Mouse (Mus musculus): ENCODE results near the gene Scap. TPM values are rescaled to one million over a fixed set of nuclear protein-coding genes. Genes with fewer than 3 reads are reported as not detected.
"Not testable (repeated sequence)": the region's sequence is repeated elsewhere in the genome, so short reads cannot be mapped to it uniquely, and the experiment has no call there.

Gene Scap
- polyA plus RNA-seq, 1 experiment, result 13.3 TPM

- Histone ChIP-seq H3K4me1 (ENCODE audit: control insufficient read depth, insufficient read depth, low read length) (peaks cover 7% of the 10 kb centered on the region), H3K27ac (ENCODE audit: control insufficient read depth, insufficient read depth, low read depth, low read length) (no peak overlapping the region), H3K4me3 (ENCODE audit: control insufficient read depth, low read depth, low read length) (peak overlapping the region; percentile 62), H3K27me3 (ENCODE audit: control insufficient read depth, insufficient read depth, low read length) (no peaks in the 10 kb centered on the region), H3K36me3 (ENCODE audit: control insufficient read depth, insufficient read depth, low read length) (no peaks in the 10 kb centered on the region)
- TF ChIP-seq POLR2A (IDR thresholded peaks at IDR 0.05; ENCODE audit: control insufficient read depth, low read depth, low read length) (peak; percentile 37; the same call in 1 of the 2 replicates), CTCF (IDR thresholded peaks at IDR 0.05; ENCODE audit: control insufficient read depth, insufficient read depth, insufficient replicate concordance, low read depth, low read length) (no peak)
Observed at GRCm38 (mm10) chr9:110380662-110381061, 47.6 kb downstream of the Scap start.

- Histone ChIP-seq H3K27me3 (ENCODE audit: control insufficient read depth, insufficient read depth, low read length) (no peaks in the 10 kb centered on the region), H3K4me1 (ENCODE audit: control insufficient read depth, insufficient read depth, low read length) (peaks cover 7% of the 10 kb centered on the region), H3K4me3 (ENCODE audit: control insufficient read depth, low read depth, low read length) (peak overlapping the region; percentile 62), H3K27ac (ENCODE audit: control insufficient read depth, insufficient read depth, low read depth, low read length) (no peak overlapping the region), H3K36me3 (ENCODE audit: control insufficient read depth, insufficient read depth, low read length) (peaks cover 1% of the 10 kb centered on the region; the same call in 1 of the 2 replicates)
- TF ChIP-seq POLR2A (IDR thresholded peaks at IDR 0.05; ENCODE audit: control insufficient read depth, low read depth, low read length), result no peak
Observed at GRCm38 (mm10) chr9:110381292-110381691, 48.2 kb downstream of the Scap start.

DNA sequence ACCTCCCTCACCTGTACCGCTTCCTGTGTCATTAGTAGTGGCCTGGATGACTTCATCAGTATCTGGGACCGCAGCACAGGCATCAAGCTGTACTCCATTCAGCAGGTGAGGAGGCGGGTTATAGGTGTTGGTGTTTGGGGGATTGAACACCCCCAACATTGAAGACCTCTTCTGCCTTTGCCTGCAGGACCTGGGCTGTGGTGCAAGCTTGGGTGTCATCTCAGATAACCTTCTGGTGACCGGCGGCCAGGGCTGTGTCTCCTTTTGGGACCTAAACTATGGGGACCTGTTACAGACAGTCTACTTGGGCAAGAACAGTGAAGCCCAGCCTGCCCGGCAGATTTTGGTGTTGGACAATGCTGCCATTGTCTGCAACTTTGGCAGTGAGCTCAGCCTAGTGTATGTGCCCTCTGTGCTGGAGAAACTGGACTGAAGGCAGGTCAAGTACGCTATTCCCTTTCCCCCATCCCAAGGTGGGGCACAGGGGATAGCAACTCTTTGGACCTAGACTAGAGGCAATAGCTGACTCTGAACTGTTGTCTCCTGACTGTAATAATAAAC is 51.4 kb downstream of the Scap start:
- no peaks in the 10 kb centered on the region for H3K27me3 ChIP-seq (ENCODE audit: control insufficient read depth, insufficient read depth, low read length)
- peaks cover 3% of the 10 kb centered on the region for H3K36me3 ChIP-seq (ENCODE audit: control insufficient read depth, insufficient read depth, low read length)
- no peak overlapping the region for H3K27ac ChIP-seq (ENCODE audit: control insufficient read depth, insufficient read depth, low read depth, low read length)
- no peak overlapping the region for H3K4me3 ChIP-seq (ENCODE audit: control insufficient read depth, low read depth, low read length)
- peaks cover 7% of the 10 kb centered on the region for H3K4me1 ChIP-seq (ENCODE audit: control insufficient read depth, insufficient read depth, low read length)
- TF ChIP-seq CTCF (IDR thresholded peaks at IDR 0.05; ENCODE audit: control insufficient read depth, insufficient read depth, insufficient replicate concordance, low read depth, low read length) (no peak), POLR2A (IDR thresholded peaks at IDR 0.05; ENCODE audit: control insufficient read depth, low read depth, low read length) (no peak)

- Histone ChIP-seq H3K27ac (ENCODE audit: control insufficient read depth, insufficient read depth, low read depth, low read length) (no peak overlapping the region), H3K4me1 (ENCODE audit: control insufficient read depth, insufficient read depth, low read length) (no peaks in the 10 kb centered on the region), H3K36me3 (ENCODE audit: control insufficient read depth, insufficient read depth, low read length) (peaks cover 5% of the 10 kb centered on the region), H3K27me3 (ENCODE audit: control insufficient read depth, insufficient read depth, low read length) (no peaks in the 10 kb centered on the region), H3K4me3 (ENCODE audit: control insufficient read depth, low read depth, low read length) (no peak overlapping the region)
- TF ChIP-seq CTCF (IDR thresholded peaks at IDR 0.05; ENCODE audit: control insufficient read depth, insufficient read depth, insufficient replicate concordance, low read depth, low read length), result no peak
- no peak for TF ChIP-seq POLR2A (IDR thresholded peaks at IDR 0.05; ENCODE audit: control insufficient read depth, low read depth, low read length)
Observed at GRCm38 (mm10) chr9:110388011-110388410, 54.9 kb downstream of the Scap start.

GRCm38 (mm10) chr9:110390843-110391242 is 57.8 kb downstream of the Scap start:
- Histone ChIP-seq H3K4me1 (ENCODE audit: control insufficient read depth, insufficient read depth, low read length) (no peaks in the 10 kb centered on the region), H3K4me3 (ENCODE audit: control insufficient read depth, low read depth, low read length) (no peak overlapping the region), H3K36me3 (ENCODE audit: control insufficient read depth, insufficient read depth, low read length) (peaks cover 5% of the 10 kb centered on the region), H3K27ac (ENCODE audit: control insufficient read depth, insufficient read depth, low read depth, low read length) (no peak overlapping the region), H3K27me3 (ENCODE audit: control insufficient read depth, insufficient read depth, low read length) (no peaks in the 10 kb centered on the region)
- TF ChIP-seq POLR2A (IDR thresholded peaks at IDR 0.05; ENCODE audit: control insufficient read depth, low read depth, low read length) (no peak), CTCF (IDR thresholded peaks at IDR 0.05; ENCODE audit: control insufficient read depth, insufficient read depth, insufficient replicate concordance, low read depth, low read length) (no peak)

DNA sequence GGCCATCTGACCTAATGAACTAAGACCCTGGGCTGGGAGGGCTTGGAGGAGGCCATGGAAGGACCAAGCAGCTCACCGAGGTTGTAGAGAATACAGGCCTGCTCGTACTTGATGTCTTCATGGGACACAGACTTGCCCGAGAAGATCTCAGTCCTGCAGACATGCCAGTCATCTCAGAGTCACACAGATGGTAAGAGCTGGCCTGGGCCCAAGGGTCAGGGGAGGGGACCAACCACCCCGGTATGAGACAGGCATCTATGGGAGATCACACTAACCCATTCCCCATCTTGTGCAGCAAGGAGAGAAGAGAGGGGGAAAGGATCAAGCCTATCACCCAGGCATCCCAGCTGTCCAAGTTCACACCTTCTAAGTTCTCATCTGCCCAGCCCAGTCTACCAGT is 60.2 kb downstream of the Scap start:
- TF ChIP-seq CTCF (IDR thresholded peaks at IDR 0.05; ENCODE audit: control insufficient read depth, insufficient read depth, insufficient replicate concordance, low read depth, low read length), result no peak
- TF ChIP-seq POLR2A (IDR thresholded peaks at IDR 0.05; ENCODE audit: control insufficient read depth, low read depth, low read length), result no peak

GRCm38 (mm10) chr9:110400650-110401049 is 67.6 kb downstream of the Scap start:
- Histone ChIP-seq H3K27ac (ENCODE audit: control insufficient read depth, insufficient read depth, low read depth, low read length) (peak overlapping the region; percentile 46; the same call in 1 of the 2 replicates), H3K27me3 (ENCODE audit: control insufficient read depth, insufficient read depth, low read length) (no peaks in the 10 kb centered on the region), H3K4me3 (ENCODE audit: control insufficient read depth, low read depth, low read length) (no peak overlapping the region), H3K4me1 (ENCODE audit: control insufficient read depth, insufficient read depth, low read length) (no peaks in the 10 kb centered on the region), H3K36me3 (ENCODE audit: control insufficient read depth, insufficient read depth, low read length) (no peaks in the 10 kb centered on the region)
- TF ChIP-seq CTCF (IDR thresholded peaks at IDR 0.05; ENCODE audit: control insufficient read depth, insufficient read depth, insufficient replicate concordance, low read depth, low read length) (no peak), POLR2A (IDR thresholded peaks at IDR 0.05; ENCODE audit: control insufficient read depth, low read depth, low read length) (no peak)

More for the DNA sequence above, 60.2 kb downstream of the Scap start:
- Histone ChIP-seq H3K27me3 (ENCODE audit: control insufficient read depth, insufficient read depth, low read length) (no peaks in the 10 kb centered on the region), H3K4me1 (ENCODE audit: control insufficient read depth, insufficient read depth, low read length) (no peaks in the 10 kb centered on the region), H3K27ac (ENCODE audit: control insufficient read depth, insufficient read depth, low read depth, low read length) (no peak overlapping the region), H3K36me3 (ENCODE audit: control insufficient read depth, insufficient read depth, low read length) (peaks cover 2% of the 10 kb centered on the region), H3K4me3 (ENCODE audit: control insufficient read depth, low read depth, low read length) (no peak overlapping the region)

DNA sequence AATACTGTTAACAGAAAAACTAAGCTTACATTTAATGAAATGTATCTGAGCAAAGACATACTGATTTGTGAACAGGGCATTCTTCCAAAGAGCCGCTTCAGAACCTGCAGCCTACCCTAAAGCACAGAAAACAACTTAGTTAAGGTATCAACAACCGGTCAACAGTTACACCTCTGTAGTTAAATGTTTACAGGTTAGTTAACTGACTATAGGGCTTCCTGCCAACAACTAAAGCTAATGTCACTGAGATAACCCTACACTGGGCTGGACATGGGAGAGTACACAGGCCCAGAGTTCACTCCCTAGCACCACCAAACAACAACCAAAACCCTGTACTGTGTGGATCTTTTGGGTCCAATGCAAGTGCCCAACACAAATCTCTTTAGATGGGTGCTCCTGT is 69.6 kb downstream of the Scap start:
- no peak overlapping the region for H3K27ac ChIP-seq (ENCODE audit: control insufficient read depth, insufficient read depth, low read depth, low read length)
- H3K4me1 ChIP-seq (ENCODE audit: control insufficient read depth, insufficient read depth, low read length), result peaks cover 6% of the 10 kb centered on the region
- no peaks in the 10 kb centered on the region for H3K27me3 ChIP-seq (ENCODE audit: control insufficient read depth, insufficient read depth, low read length)
- TF ChIP-seq CTCF (IDR thresholded peaks at IDR 0.05; ENCODE audit: control insufficient read depth, insufficient read depth, insufficient replicate concordance, low read depth, low read length), result no peak
- no peak for TF ChIP-seq POLR2A (IDR thresholded peaks at IDR 0.05; ENCODE audit: control insufficient read depth, low read depth, low read length)
- H3K4me3 ChIP-seq (ENCODE audit: control insufficient read depth, low read depth, low read length), result no peak overlapping the region
- no peaks in the 10 kb centered on the region for H3K36me3 ChIP-seq (ENCODE audit: control insufficient read depth, insufficient read depth, low read length)

GRCm38 (mm10) chr9:110403240-110403639 is 70.2 kb downstream of the Scap start:
- H3K36me3 ChIP-seq (ENCODE audit: control insufficient read depth, insufficient read depth, low read length); H3K27me3 ChIP-seq (ENCODE audit: control insufficient read depth, insufficient read depth, low read length); H3K27ac ChIP-seq (ENCODE audit: control insufficient read depth, insufficient read depth, low read depth, low read length); H3K4me1 ChIP-seq (ENCODE audit: control insufficient read depth, insufficient read depth, low read length); H3K4me3 ChIP-seq (ENCODE audit: control insufficient read depth, low read depth, low read length): not testable (repeated sequence)

Measured in testis, adult 2 months (tissue).